Mouse (Mus musculus) CD8-positive naive resting alpha-beta T cell, adult 57 days (primary cell): ENCODE results near the gene Rhot1. TPM values are rescaled to one million over a fixed set of nuclear protein-coding genes. Genes with fewer than 3 reads are reported as not detected.

ENCODE experiments used
- total RNA-seq: library from RNA; stranded (reverse); gene quantifications from one replicate; pipeline ENCODE4 v1.2.4, GENCODE M21; 2023

Rhot1 gene
- total RNA-seq: 47.3 TPM

DNA sequence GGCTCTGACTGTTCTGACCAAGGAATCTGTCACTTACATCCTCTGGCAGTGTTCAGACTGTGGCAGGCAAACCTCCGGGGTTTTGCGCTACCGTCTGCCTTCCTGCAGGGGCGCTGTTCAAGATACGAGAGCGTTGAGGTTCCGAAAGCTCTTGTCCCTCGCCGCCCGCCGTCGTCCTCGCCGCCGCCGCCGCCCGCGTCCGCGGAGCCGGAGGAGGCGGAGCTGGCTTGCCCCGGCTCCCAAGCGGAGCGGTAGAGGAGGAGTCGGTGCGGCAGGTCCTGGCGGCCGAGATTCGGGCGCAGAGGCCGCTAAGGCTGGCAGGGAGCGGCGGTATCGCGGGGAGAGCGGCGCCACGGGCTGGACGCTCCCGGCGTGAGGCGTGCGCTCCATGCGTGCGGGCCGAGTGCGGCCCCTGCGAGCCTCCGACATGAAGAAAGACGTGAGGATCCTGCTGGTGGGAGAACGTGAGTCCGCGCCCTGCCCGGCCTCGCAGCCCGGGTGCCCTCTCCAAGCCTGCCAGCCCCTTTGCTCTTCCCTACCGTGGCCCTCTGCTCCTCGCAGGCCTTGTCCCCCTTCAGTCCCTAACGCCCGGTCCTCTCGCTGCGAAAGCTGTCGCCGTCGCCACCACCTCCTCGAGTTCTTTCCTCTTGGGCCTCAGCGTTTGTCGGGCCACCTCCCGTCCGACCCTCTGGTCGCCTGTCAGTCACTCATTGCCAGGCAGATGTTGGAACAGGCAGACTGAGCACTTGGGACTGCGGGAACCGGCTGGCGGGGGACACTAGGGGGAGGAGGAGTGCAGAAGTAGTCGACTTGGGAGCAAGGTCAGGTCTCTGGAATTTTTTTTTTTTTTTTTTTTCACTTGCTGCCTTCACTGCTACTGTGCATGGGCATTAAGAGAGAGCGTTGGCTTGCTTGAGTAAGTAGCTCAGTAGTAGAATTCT lies at the start of gene Rhot1:
Gene Rhot1 (plus strand): TSS at position 160 of the 941 bp plus-strand sequence.

DNA sequence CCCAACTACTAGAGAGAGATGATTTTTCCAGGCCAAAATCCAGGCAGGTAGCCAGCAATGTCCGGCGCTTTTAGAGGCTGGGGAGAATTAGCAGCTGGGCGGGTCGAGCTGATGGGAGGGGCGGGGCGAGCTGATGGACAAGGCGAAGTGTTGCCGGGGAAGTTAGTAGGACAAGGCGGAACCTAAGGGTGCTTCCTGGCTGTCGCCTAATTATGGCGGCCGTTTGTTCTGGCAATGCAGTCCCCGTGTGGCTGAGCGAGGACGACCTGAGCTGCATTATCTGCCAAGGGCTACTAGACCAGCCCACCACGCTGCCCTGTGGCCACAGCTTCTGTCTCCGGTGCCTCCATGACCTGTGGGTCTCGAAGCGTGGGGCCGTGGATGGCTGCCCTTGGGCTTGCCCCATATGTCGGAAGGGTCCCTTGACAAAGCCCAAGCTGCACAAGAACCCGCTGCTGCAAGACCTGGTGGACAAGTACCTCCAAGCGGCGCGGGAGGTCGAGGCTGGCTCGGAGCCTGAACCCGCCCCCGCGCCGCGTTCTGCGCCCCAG lies 25.0 kb upstream of the Rhot1 start, which contains the start of gene Rnf135:
Gene Rnf135 (plus strand): TSS at position 147 of the 551 bp plus-strand sequence.

DNA sequence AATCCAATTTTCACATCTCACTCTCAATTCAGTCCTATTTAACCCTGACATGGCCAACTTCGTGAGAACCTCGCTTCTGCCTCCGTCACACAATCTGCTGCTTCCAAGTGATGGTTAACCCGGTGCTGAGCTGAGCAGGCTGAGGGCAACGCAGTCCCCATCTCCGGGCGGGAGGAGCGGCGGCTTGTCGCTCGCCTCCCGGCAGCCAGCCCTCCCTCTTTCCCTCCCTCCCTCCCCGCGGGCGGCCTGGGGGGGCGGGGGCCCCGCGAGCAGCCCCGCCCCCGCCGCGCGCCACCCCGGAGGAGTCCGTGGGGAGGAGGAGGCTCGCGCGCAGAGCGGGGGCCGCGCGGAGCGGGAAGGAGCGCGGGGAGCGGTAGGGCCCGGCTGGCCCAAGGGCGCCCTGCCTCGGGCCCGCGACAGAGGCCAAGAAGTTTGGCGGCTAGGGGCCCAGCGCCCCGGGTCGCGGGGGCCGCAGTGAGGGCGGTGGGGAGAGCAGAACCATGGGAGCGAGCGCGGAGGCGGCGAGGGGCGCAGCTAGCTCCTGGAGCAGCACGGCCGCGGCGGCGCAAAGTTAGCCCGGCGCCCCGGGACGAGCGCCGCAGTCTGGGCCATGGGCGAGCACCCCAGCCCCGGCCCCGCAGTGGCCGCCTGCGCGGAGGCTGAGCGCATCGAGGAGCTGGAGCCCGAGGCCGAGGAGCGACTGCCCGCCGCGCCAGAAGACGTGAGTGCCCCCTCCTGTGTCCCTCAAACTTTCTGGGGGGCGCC lies 91.9 kb downstream of the Rhot1 start, which contains the start of gene Rhbdl3:
Gene Rhbdl3 (plus strand): TSS at position 362 of the 765 bp plus-strand sequence.

Other genes with a start within 250 kb of the Rhot1 start
- gene Utp6, start 246.6 kb upstream of the Rhot1 start, total RNA-seq: 37.0 TPM
- gene Suz12, start 215.9 kb upstream of the Rhot1 start, total RNA-seq: 75.8 TPM
- 255 TPM for gene Crlf3, start 128.0 kb upstream of the Rhot1 start, total RNA-seq
- gene Atad5, start 119.6 kb upstream of the Rhot1 start, total RNA-seq: 5.1 TPM
- 4.8 TPM for gene Tefm, start 66.8 kb upstream of the Rhot1 start, total RNA-seq
- 1.0 TPM for gene Adap2, start 54.9 kb upstream of the Rhot1 start, total RNA-seq
- 3.3 TPM for gene Rnf135, start 25.2 kb upstream of the Rhot1 start, total RNA-seq
- gene Rhbdl3, start 91.9 kb downstream of the Rhot1 start, total RNA-seq: 0.34 TPM
- gene 5730455P16Rik, start 169.0 kb downstream of the Rhot1 start, total RNA-seq: 14.7 TPM
- 164 TPM for gene Zfp207, start 174.3 kb downstream of the Rhot1 start, total RNA-seq
- 84.9 TPM for gene Psmd11, start 219.6 kb downstream of the Rhot1 start, total RNA-seq